In the genomic region with DNA sequence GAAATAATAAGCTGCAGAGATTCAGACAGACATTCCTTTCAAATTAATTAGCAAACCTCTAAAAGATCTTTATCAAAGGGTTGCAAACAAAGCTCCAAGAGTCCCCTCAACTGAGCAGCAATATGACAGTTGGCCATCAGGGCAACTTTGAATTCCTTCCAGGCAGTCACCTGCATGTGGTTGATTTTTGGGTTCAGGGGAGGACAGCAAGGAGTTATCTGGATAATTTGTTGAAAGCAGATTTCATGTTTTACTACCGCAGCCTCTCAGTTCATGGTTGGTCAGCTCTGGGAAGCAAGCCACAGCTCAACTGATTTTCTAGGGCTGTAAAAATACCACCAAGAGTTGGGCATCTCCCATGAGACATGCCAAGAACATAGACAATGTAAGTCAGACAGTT, we compare ENCODE assay signal across 23 mouse cellular contexts.
A peak's percentile ranks its signal among the peaks of the same experiment; 100 is the strongest.
DNase-seq lines count a peak whose midpoint lies in the region; ATAC-seq and TF ChIP-seq lines count a peak whose summit lies in the region.
"Had no signal": no experiment of that assay in that cellular context is flagged by ENCODE, and none has a peak within 500 bp of the region (broad histone marks: within the 10 kb centered on the region; RNA-seq: fewer than 3 reads in every experiment).

No protein-coding gene starts in this region.

- intact Hi-C loops in heart, adult 2 months (cut with DNase I) = no loop called here

- H3K4me3 ChIP-seq in heart, adult 2 months = no peak overlapping the region
- H3K4me3 ChIP-seq in embryonic fibroblast, embryonic 13.5 days (ENCODE audit: insufficient read depth, low read length) = no peak overlapping the region
- no peak overlapping the region for H3K4me3 ChIP-seq in forebrain, embryonic 12.5 days (replicated peaks)
- H3K4me3 ChIP-seq: forebrain, embryonic 10.5 days; hindbrain, embryonic 13.5 days; left cerebral cortex, adult 2 months; lung, embryonic 15.5 days; midbrain, embryonic 15.5 days; neural tube, embryonic 12.5 days had no signal

- no peak for TF ChIP-seq POLR2A in heart, adult 2 months (IDR thresholded peaks at IDR 0.05; ENCODE audit: insufficient read depth, low read depth, low read length)
- TF ChIP-seq POLR2A in embryonic fibroblast, embryonic 13.5 days (IDR thresholded peaks at IDR 0.05; ENCODE audit: low read depth, low read length) = no peak

- no peaks in the 10 kb centered on the region; the same call in 1 of the 2 replicates for H3K4me1 ChIP-seq in heart, adult 2 months (ENCODE audit: control insufficient read depth, insufficient read depth, low read length)
- H3K4me1 ChIP-seq in embryonic fibroblast, embryonic 13.5 days (ENCODE audit: control insufficient read depth, insufficient read depth, low read length) = peaks cover 14% of the 10 kb centered on the region; the same call in 1 of the 2 replicates
- no peaks in the 10 kb centered on the region for H3K4me1 ChIP-seq in forebrain, embryonic 12.5 days
- H3K4me1 ChIP-seq: forebrain, embryonic 10.5 days; hindbrain, embryonic 13.5 days; lung, embryonic 15.5 days; midbrain, embryonic 15.5 days; neural tube, embryonic 12.5 days had no signal

- WGBS in heart, adult 2 months = 50% methylated on average over 1 of the region's 1 CpGs
- 86% methylated on average over 1 of the region's 1 CpGs for WGBS in forebrain, embryonic 12.5 days

- no peak for TF ChIP-seq CTCF in heart, adult 2 months (IDR thresholded peaks at IDR 0.05)
- no peak for TF ChIP-seq CTCF in Patski (IDR thresholded peaks at IDR 0.05)
- TF ChIP-seq CTCF in embryonic fibroblast, embryonic 13.5 days (IDR thresholded peaks at IDR 0.05; ENCODE audit: borderline replicate concordance, insufficient read depth, low read length) = no peak

- H3K36me3 ChIP-seq in heart, adult 2 months (ENCODE audit: control insufficient read depth, insufficient read depth, low read length) = peaks cover 4% of the 10 kb centered on the region
- H3K36me3 ChIP-seq in forebrain, embryonic 12.5 days (replicated peaks) = no peaks in the 10 kb centered on the region
- H3K36me3 ChIP-seq: forebrain, embryonic 10.5 days; hindbrain, embryonic 13.5 days; lung, embryonic 15.5 days; midbrain, embryonic 15.5 days; neural tube, embryonic 12.5 days had no signal

- ATAC-seq in Patski = no peak
- ATAC-seq in forebrain, embryonic 12.5 days (ENCODE audit: low FRiP score) = no peak
- ATAC-seq: activated CD4-positive, CD25-positive, alpha-beta regulatory T cell, adult 4 months; forebrain, postnatal 0 days; midbrain, embryonic 15.5 days had no signal

- TF ChIP-seq EP300 in heart, adult 2 months (IDR thresholded peaks at IDR 0.05; ENCODE audit: insufficient read depth, low read depth, low read length) = no peak

- in situ Hi-C loops in Patski (cut with MboI; ENCODE audit: low pct_unique_long_range_greater_than_20kb) = no loop called here

- no peaks in the 10 kb centered on the region for H3K27me3 ChIP-seq in heart, adult 2 months (ENCODE audit: control insufficient read depth, insufficient read depth, low read length)
- H3K27me3 ChIP-seq in Patski = no peaks in the 10 kb centered on the region
- no peaks in the 10 kb centered on the region for H3K27me3 ChIP-seq in forebrain, embryonic 12.5 days
- H3K27me3 ChIP-seq: hindbrain, embryonic 13.5 days; lung, embryonic 15.5 days; midbrain, embryonic 15.5 days; neural tube, embryonic 12.5 days had no signal

- H3K4me2 ChIP-seq in forebrain, embryonic 12.5 days = no peak overlapping the region
- H3K4me2 ChIP-seq: hindbrain, embryonic 13.5 days; lung, embryonic 15.5 days; midbrain, embryonic 15.5 days; neural tube, embryonic 12.5 days had no signal

- no peaks in the 10 kb centered on the region for H3K9me3 ChIP-seq in forebrain, embryonic 12.5 days
- H3K9me3 ChIP-seq: forebrain, embryonic 10.5 days; hindbrain, embryonic 13.5 days; lung, embryonic 15.5 days; midbrain, embryonic 15.5 days; neural tube, embryonic 12.5 days had no signal

- no peak for DNase-seq in heart, adult 2 months
- no peak for DNase-seq in heart, postnatal 4 days
- DNase-seq in Patski (ENCODE audit: low read depth, low spot score) (peak; percentile 25), liver (no peak)
- DNase-seq in cerebellum, adult 8-10 months = peak; percentile 33
- DNase-seq: adrenal gland, postnatal 25 days; forebrain, postnatal 0 days; gastrocnemius, postnatal 14 days; kidney, adult 11 months; layer of hippocampus, adult 9-11 months; lung, postnatal 4 days; right cerebral cortex, postnatal 14 days; spleen, adult 18-20 months had no signal

- POLR2A ChIA-PET in Patski (lab: Charles Lee) = no interaction called here

- no peaks in the 10 kb centered on the region for H3K79me2 ChIP-seq in heart, adult 2 months (replicated peaks; ENCODE audit: control insufficient read depth, insufficient read depth, low read length)

- H3K9ac ChIP-seq in heart, adult 2 months (ENCODE audit: low read depth, low read length) = no peak overlapping the region
- H3K9ac ChIP-seq in forebrain, embryonic 12.5 days = no peak overlapping the region
- H3K9ac ChIP-seq: forebrain, postnatal 0 days; hindbrain, embryonic 13.5 days; liver, embryonic 14.5 days; lung, embryonic 15.5 days; midbrain, embryonic 15.5 days; neural tube, embryonic 12.5 days had no signal

- 0 out of 2 replicates have a peak overlapping the region, but pooled peaks have one; percentile 2 for H3K27ac ChIP-seq in heart, adult 2 months
- H3K27ac ChIP-seq in embryonic fibroblast, embryonic 13.5 days (ENCODE audit: insufficient read depth, low read length) = peak overlapping the region; percentile 66
- no peak overlapping the region for H3K27ac ChIP-seq in forebrain, embryonic 12.5 days
- H3K27ac ChIP-seq: forebrain, embryonic 10.5 days; hindbrain, embryonic 13.5 days; left cerebral cortex, adult 2 months; liver, embryonic 14.5 days; lung, embryonic 15.5 days; midbrain, embryonic 15.5 days; neural tube, embryonic 12.5 days had no signal

- CTCF ChIA-PET in Patski (lab: Charles Lee) = no interaction called here

Comparison
In these comparisons a context has a peak if more than half of its experiments do, and no peak if none do; other contexts are left out.
1. DNase-seq: peak in Patski (single experiment) and cerebellum, adult 8-10 months (single experiment); none in heart, adult 2 months (0 of 2), heart, postnatal 4 days (single experiment) and liver (single experiment).